Mouse (Mus musculus) adrenal gland, postnatal 36 days (tissue): ENCODE results near the gene Crocc. TPM values are rescaled to one million over a fixed set of nuclear protein-coding genes. Genes with fewer than 3 reads are reported as not detected.

ENCODE experiments used
- DNase-seq, 2 experiments: peaks; one replicate each; pipeline ENCODE4 v3.0.0; 2021; ENCODE audit warnings: mixed read lengths in 1 of 2
- total RNA-seq, 2 experiments: library from RNA; stranded (reverse); gene quantifications; 2 replicates each; pipeline ENCODE4 v1.2.3; 2021

The Crocc gene
- total RNA-seq, 2 experiments from 2014 or later: 5.5 to 5.8 TPM

DNA sequence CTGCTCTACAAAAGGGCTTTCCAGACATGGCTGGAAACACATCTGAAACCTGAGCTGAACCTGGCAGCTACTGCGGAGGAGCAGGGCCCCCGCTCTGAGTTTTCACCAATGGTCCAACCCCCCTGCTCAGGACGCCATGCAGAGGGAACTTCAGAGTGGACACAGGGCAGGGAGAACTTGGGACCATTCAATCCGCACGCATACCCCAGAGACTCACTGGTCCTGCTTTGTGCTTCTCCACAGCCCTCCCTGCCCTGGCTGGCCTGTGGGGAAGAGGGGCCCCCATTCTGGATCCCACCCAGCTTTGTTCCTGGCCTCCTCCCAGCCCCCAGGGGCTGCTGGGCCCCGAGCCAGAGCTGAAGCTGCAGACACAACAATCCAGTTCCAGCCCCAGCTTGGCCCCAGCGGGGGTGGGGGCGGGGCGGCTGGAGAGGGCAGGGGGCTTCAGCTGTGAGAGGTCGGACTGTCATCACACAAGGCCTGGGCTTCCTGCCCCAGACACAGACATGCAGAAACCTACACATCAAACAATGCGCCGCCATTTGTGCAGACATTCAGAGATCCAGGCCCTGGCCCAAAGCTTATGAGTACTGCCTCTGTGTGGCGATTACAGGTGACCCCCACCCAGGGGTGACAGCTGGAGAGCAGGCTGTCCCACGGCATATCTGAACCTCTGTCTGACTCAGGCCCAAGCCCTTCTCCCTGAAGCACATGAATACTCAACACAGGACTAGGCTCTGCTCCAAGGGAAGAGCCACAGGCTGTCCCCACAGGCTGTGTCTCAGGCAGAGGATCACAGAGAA, 39.3 kb downstream of the Crocc start:
- DNase-seq: no peak

DNA sequence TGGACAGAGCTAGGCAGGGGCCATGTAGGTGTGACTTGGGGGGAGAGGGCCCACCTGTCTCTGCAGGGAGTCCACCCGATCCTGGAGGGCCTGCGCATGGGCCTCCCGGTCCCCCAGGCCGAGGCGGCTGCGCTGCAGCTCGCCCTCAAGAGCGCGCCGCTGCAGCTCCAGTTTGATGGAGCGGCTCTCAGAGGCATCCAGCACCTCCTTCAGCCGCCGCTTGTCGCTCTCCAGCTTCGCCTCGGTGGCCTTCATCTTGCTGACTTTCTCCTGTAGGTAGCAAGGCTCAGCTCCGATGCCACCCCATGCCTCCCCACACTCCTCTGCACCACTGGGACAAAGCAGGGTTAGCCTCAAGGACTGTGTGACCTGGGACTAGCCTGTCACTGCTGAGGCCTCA, 40.1 kb downstream of the Crocc start:
- no peak for DNase-seq

DNA sequence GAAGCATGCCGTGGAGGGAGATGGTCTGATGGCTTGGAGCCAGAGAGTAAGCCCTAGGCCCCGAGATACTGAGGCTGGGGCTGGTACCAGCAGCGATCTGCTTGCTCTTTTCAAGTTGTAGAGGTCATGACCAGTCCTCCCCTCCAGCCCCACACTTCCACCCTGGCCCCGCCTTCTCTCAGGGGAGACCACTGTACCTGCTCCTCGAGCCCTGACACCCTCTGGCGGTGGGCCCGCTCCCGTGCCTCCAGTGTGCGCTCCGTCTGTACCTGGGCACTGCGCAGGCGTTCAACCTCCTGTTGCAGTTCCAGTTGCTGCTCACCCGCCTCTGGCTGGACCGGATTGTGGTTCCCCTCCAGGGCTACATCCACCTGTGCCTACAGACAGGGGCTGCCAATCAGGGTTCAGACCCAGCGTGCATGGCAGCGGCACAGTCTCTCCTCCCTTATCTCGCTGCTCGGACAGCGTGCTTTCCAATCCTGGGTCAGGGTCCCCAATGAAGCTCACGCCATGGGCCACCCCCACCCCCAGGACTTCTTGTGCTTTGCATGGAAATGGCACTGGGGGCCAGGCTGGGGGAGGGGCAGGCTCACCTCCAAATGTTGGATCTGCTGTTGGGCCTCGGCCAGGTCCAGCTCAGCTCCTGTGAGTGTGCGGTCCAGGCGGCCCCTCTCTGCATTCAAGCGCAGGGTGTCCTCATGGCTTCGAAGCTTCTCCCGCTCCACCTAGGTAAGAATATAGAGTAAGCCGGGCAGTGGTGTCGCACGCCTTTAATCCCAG, 42.5 kb downstream of the Crocc start:
- DNase-seq: no peak

DNA sequence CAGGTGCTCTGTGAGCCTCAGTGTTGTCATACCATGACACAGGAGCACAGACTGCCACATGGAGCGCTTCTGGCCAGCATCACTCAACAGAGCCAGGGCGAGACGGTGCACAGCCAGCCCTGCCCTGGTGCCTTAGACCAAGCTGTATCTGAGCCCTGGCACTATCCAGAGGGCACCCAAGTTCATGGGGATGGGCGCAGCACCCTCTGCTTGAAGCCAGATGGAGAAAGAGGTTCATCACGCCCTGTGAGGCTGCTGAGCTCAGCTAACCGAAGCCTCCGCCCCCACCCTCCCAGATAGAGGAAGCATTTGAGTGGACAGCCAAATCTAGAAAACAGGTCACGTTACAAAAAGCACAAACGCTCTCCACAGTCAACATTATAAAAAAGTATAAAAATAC, 44.0 kb downstream of the Crocc start:
- DNase-seq: no peak

DNA sequence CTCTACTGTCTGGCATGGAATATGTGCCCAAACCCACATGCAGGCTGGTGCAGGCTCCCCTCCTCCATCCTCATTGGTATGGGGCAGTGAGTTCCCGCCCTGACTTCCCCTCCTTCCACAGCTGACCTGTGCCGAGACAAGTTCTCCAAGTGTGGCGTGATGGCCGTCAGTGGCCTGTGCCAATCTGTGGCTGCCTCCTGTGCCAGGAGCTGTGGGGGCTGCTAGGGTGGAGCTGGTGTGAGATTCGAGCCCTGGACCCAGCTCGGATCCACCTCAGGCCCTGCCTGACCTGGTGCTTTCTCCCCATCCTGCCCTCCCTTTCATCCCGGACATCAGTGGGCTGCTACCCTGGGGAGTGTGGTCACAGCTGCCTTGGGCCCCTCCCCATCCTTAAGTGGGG, 45.0 kb downstream of the Crocc start:
- DNase-seq: no peak

DNA sequence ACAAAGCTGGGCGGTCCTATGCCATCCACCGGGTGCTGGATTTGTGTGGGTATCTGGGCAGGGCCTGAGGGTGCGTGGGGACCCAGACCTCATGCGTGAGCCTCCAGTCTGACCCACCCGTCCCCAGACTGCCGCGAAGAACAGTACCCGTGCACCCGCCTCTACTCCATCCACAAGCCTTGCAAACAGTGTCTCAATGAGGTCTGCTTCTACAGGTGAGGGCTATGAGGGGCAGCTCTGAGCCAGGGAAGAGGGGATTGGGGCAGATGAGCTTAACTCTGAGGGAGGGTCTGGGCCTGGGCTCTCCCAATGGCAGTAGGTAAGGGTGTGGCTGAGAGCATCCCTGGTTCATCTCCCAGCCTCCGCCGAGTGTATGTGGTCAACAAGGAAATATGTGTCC, 45.5 kb downstream of the Crocc start:
- no peak for DNase-seq

DNA sequence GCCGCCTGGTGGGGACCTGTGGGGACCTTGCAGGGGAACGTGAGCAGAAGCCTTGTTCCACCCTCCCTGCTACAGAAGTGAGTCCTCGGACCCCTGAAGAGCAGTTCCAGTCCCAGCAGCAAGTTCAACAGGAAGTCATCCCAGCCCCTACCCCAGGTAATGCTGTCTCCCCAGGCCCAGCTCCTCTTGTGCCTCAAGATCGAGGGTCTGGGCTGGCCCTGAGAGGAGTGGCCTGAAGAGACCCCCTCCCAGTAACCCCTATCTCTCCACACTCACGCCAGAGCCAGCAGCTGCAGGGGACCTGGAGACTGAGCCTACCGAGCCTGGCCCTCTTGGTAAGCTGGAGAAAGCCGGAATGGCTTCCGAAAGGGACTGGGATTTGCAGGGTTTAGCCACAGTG, 46.2 kb downstream of the Crocc start:
- DNase-seq: no peak

DNA sequence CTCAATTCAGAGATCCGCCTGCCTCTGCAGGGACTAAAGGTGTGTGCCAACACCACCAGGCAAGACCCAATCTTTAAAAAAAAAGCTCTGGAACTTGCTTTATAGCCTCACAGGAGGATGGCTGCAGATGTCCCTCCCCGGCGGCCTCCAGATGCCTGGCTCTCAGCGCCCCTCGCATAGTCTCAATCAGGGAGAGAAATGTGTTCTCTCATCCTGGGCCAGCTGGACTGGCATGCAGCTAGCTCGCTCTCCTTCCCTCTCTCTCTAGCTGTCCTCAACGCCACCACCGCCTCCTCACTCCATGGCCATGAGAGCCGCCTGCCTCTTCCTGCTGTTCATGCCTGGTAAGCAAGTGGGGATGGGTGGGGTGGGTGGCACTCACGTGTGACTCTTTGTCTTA, 47.8 kb downstream of the Crocc start:
- DNase-seq: no peak

DNA sequence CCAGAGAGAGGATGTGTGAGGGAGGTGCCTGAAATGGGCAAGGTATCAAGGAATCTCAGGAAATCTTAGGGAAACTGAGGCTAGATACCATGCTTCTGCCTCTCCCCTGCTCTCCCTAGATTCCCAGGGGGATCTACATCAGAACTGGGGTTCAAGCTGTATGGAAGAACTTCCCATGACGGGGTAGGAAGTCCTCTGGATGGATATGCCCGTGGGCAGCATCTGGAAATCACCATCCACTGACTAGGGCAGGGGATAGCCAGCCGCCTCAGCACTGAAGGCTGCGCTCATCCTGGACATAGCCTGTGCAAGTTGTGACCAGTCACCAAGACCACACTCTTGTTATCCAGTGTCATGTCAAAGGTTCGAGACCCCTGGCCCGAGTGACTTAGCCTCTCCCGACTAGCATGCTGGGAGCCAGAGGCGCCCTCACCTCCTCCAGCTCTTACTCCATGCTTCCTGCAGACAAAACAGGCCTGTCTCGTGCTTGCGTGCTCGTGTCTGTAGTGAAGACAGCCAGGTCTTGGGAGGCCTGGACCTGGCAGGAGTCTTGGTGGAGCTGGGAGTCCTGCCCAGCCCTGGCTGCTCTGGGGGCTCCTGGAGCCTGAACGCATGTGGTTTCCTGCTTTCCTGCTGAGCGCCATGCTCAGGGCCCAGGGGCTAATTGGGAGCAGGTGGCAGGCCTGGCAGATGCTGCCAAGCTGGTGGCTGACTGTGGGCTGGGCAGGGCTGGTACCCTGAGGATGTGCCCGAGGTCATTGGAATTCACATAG, 48.6 kb downstream of the Crocc start:
- DNase-seq: no peak

DNA sequence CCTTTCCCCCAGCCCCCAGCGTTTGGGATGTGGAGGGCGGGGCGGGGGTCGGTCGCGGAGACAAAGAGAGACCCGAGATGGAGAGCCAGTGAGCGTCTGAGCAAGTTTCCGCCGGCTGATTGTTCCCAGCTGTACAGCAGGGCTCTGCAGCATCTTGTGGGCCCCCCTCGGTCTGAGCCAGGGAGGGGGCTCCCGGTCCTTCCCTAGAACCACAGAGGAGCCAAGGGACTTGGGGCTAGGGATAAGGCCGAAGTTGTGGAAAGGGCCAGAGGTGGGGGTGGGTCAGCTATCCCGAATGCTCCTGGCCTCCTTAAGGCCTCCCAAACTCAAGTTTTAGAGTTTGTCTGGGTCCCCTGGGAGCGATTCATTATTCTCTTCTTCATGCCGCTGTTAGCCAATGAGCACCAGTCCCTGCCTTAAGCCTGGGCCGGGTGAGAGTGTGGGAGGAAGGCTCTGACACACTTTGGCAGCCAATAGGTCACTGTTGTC, 49.4 kb downstream of the Crocc start:
- no peak for DNase-seq

DNA sequence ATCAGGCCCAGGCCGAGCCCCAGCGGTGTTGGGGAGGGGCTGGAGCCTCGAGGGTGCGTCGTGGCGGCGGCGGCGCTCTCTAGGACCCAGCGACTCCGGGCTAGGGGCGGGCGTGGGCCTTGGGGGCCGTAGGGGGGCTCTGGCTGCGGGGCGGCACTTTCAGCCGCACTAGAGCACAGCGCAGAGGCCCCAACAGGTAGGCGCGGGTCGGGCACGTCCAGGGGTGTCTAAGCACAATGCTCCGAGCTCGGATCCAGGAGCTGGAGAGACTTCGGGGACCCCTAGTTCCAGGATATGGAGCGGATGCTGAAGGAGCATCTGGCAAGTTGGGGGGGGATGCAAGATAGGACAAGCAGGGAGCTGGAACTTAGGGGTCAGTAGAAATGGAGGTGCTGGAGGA, 49.8 kb downstream of the Crocc start:
- DNase-seq: no peak

DNA sequence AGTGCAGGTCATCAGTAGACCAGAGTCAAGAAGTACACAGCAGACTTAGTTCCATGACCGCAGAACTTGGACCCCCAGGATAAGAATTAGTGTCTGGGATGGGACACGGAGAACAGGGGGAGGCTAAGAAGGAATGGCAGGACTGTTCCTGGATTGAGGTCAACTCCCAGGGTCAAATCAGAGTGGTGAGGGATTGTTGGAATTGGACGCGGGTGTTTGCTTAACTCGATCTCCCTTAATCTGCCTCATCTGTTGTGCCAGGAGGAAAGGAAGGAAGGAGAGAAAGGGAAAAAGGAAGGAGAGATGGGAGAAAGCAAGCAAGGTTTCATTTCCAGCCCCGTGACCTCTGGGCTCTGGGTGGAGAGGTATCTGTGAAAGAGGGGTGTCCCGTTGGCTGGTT, 50.2 kb downstream of the Crocc start, which contains the start of gene Mfap2:
Gene Mfap2, plus strand, starts transcription at position 301 of the 400 bp plus-strand sequence.
- DNase-seq: no peak

DNA sequence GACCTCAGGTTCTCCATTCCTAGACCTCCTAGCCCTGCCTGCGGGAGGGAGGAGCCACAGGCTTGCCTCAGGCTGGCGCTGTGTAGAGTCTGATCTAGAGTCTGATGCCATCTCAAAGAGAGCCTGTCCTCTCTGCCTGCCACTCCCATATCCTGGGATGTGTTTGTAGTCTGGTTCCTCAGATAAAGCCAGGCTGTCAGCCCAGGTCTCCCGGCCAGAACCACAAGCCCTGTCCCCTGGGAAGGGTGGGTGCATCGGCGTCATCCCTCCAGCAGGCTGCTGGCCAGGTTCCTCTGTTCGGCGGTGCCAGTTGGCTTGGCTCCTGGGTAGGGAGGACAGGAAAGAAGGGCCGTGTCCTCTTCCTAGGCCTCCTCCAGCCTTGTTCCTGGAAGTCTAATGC, 52.3 kb downstream of the Crocc start:
- DNase-seq: peak; percentile 56 to 72

DNA sequence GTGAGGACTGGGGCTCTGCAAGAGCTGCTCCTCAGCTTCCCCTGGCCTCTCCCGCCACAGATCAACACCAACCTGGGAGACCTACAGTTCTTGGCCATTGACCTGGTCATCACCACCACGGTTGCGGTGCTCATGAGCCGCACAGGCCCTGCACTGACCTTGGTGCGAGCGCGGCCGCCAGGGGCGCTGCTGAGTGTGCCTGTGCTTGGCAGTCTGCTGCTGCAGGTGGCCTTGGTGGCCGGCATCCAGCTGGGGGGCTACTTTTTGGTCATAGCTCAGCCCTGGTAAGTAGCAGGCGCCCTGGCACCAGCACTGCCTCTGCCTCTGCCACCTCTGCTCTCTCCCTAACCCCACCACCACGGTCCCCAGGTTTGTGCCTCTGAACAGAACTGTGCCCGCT, 54.4 kb downstream of the Crocc start:
- DNase-seq: peak; percentile 81 to 89

DNA sequence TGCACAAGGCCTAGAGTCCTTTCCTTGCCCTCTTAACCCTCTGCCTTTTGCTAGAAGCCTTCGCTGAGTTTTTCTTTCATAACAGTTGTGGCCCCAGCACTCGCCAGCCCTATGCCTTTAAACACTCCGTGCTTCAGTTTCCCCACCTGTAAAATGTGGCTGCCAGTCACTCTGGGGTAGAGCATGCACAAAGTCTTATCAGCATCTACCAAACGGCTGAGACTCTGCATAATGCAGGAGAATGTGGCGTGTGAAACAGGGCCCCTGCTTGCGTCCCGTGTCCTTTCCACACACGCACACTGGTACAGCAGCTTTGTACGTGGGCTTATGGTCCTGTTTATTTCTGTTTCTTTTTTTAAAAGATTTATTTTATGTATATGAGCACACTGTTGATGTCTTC, 63.5 kb downstream of the Crocc start:
- DNase-seq: no peak

DNA sequence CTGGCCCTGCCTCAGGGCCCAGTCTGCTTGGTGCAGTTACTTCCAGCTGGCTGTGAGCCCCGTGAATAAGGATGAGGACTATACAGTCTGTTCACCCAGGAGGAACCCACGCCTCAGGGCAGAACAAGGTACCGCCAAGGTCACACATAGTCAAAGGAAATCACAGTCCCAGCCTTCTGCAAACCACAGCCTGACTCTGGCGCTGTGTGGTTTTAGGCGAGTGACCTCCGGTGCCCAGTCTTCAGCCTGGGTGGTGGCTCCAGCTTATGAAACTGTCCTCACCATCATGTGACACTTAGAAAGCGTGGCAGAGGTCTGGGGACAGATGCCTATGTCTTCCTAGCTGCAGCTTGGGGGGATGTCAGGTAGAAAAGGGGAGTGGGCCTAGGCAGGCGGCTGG, 64.5 kb downstream of the Crocc start:
- DNase-seq: no peak

DNA sequence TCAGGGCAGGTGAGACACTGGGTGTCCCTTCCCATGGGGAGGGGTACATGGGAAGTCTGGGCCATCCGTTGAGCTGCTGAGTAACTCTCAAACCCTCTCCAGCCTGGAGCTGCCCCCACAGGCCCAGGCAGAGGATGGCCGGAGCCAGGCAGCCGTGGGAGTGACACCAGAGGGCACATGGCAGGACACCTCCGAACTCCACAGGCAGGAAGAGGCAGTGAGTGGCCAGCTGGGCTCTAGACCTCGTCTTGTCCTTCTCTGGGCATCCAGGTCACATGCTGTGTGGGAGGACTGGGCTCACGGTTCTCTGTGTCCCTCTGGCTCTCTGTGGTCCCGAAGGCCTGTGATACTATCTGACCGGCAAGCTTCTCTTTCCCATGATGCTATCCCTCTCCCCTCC, 66.5 kb downstream of the Crocc start:
- no peak for DNase-seq

DNA sequence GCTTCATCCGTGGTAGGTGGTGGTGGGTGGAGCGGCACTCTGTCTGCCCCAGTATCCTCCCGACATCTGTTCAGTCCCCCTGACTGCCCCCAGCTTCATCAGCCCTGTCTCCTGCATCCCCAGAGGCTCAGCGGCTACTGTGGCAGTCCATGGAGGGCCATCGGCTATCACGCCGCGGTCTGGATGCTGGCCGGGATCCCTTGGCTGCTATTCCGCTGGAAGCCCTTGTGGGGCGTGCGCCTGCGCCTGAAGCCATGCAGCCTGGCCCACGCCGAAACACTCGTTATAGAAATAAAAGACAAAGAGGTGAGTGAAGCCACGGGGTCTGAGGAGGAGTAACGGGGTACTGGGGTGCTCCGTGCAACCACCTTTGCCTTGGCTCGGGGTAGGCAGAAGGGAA, 68.1 kb downstream of the Crocc start:
- DNase-seq: no peak

DNA sequence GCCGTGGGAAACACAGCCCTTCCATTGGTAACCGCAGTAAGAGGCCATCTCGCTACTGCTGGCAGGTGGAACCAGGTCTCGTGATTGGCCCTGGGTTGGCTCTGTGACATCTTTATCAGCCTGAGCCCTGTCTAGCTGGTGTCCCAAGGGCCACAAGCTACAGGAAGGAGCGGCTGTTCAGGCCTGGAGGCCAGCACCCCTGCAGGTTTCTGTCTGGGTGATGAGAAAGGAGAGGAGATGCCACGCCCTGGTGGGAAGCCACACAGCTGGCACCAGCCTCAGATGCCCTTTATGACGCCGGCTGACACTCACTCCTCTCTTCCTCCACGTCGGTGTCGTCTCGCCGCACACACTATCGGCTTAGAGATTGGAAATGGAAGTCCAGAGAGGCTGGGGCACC, 70.9 kb downstream of the Crocc start:
- no peak for DNase-seq

DNA sequence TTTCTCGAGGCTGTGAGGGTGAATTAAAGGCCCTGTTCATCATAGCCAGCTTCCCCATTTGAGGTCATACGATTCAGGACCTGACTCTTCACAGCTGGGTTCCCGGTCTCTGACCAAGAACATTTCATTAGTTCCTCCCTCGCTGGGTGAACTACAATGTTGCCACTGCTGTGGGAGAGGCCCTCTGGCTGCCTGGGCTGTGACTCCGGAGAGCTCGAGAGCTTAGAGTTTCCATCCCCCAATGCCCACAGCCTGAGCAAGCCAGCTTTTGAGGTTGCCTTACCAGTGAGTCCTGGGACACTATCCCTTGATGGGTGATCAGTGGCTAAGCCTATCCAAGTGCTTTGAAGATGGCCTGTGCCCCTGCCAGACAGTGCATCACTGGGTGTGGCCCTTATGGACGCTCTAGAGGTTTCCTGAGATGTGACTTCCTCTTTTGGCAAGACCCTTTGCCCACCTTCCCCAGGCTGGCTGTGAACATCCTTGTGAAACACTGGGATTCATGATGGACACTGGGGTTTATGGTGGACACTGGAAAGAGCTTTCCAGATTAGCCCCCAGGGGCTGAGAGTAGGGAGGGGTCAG, 71.6 kb downstream of the Crocc start:
- DNase-seq: no peak

DNA sequence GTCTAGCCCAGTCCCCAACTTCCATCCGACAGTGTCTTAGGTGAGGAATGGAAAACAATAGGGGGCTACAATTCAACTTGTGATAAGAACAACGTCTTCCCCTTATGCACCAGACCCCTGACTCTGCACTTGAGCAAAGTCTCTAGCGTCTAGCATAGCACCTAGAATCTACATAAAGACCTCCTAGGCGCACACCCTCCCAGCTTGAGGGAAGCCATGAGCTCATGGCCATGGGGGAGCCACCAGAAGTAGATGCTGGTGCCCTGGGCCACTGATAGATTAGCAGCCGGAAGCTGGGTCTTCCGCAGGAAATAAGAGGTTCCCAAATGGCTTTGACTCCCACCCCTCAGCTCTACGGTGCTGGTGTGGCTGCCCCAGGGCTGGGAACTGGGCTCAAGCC, 72.9 kb downstream of the Crocc start:
- DNase-seq: no peak

DNA sequence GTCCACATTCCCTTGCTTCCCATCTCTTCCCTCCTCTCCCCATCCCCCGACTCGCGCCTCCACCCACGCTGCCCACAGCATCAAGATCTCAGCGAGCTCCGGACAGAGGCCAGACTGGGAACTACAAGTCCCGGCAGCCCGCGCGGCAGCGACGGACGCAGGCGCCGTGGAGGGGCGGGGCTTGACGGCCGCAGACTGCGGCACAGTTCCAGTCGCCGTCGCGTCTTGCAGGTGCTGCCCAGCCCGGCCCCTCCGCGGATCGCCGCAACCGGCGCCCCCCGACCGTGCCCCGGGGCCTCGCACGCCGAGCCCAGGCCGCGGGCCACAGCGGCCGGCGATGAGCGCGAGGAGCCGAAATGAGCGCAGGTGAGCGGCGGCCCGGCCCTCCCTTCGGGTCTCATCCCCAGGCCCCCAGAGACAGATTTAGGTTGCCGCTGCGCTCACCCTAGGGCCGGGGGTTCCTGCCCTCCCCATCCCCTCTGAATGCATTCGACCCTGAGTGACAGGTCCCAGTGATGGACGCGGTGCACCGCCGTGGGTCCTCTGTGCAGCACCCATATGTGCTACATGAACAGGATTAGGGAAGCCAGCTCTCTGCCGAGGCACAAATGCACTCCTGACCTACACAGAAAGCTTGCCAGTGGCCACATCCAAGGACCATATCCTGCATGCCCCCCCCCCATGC, 73.5 kb downstream of the Crocc start, which contains the start of gene Atp13a2:
Gene Atp13a2, plus strand, starts transcription at position 163 of the 685 bp plus-strand sequence.
- peak; percentile 94 to 97 for DNase-seq
